Mouse (Mus musculus): ENCODE results near the gene Arl5a.

- TF ChIP-seq CTCF (IDR thresholded peaks at IDR 0.05 in 2 of 3, conservative IDR thresholded peaks at IDR 0.05 in 1 of 3; ENCODE audit: control insufficient read depth in 1 of 3, insufficient read depth in 1 of 3, low read depth in 2 of 3, low read length in 3 of 3, poor library complexity in 1 of 3, severe bottlenecking in 1 of 3) (no peak), ZKSCAN1 (IDR thresholded peaks at IDR 0.05; ENCODE audit: low read depth, low read length) (no peak)
Observed at GRCm38 (mm10) chr2:52420001-52420710, 4.5 kb downstream of the Arl5a start.

All from MEL (cell line).